Mouse (Mus musculus) lung, postnatal 0 days (tissue): Measurements from ENCODE around the gene Sirt2.

Source experiments
- CTCF ChIP-seq: IDR thresholded peaks from 2 replicates; pipeline ENCODE4 v1.5.1; 2016; ENCODE audit warnings: antibody characterized with exemption, mild to moderate bottlenecking
- EP300 ChIP-seq: IDR thresholded peaks from 2 replicates; pipeline ENCODE4 v1.6.1; 2016; ENCODE audit warnings: antibody characterized with exemption, mild to moderate bottlenecking, control low read depth

- TF ChIP-seq CTCF (no peak), EP300 (no peak)
These were observed 50.4 kb downstream of the Sirt2 start for GRCm38 (mm10) chr7:28816920-28817319.
